Mouse (Mus musculus) lung, embryonic 15.5 days (tissue): ENCODE measurements around the gene Fbxo41. TPM values are rescaled to one million over a fixed set of nuclear protein-coding genes. Genes with fewer than 3 reads are reported as not detected.

ENCODE experiments used
- ATAC-seq: fragments of 200-750 bp; cut with Nextera tagmentation; 2 replicates; pipeline ENCODE4 v1.8.0; 2017; ENCODE audit warnings: moderate number of reproducible peaks, borderline replicate concordance; ENCODE audit not compliant: low FRiP score, low TSS enrichment; ENCODE audit errors: extremely low read depth
- H3K27ac ChIP-seq: fragments of 300-500 bp; sonication (generic); 2 replicates; pipeline ENCODE4 v1.5.1; 2015; ENCODE audit warnings: moderate library complexity, mild to moderate bottlenecking, inconsistent platforms
- H3K27me3 ChIP-seq: fragments of 300-500 bp; sonication (generic); 2 replicates; pipeline ENCODE4 v1.6.1; 2015; ENCODE audit warnings: inconsistent platforms
- H3K36me3 ChIP-seq: fragments of 300-500 bp; sonication (generic); 2 replicates; pipeline ENCODE4 v1.6.1; 2015; ENCODE audit warnings: inconsistent platforms
- H3K4me1 ChIP-seq: fragments of 300-500 bp; sonication (generic); 2 replicates; pipeline ENCODE4 v1.6.1; 2015; ENCODE audit warnings: inconsistent platforms
- H3K4me2 ChIP-seq: fragments of 300-500 bp; sonication (generic); 2 replicates; pipeline ENCODE4 v1.6.1; 2015; ENCODE audit warnings: inconsistent platforms, mild to moderate bottlenecking, moderate library complexity
- H3K4me3 ChIP-seq: fragments of 300-500 bp; sonication (generic); 2 replicates; pipeline ENCODE4 v1.5.1; 2015; ENCODE audit warnings: mild to moderate bottlenecking, inconsistent platforms
- H3K9ac ChIP-seq: fragments of 300-500 bp; sonication (generic); 2 replicates; pipeline ENCODE4 v1.6.1; 2015; ENCODE audit warnings: inconsistent platforms
- H3K9me3 ChIP-seq: fragments of 300-500 bp; sonication (generic); 2 replicates; pipeline ENCODE4 v1.6.1; 2016; ENCODE audit warnings: inconsistent platforms
- WGBS: fragments of 180-500 bp; shearing (Covaris S2); methylation state at CpG from one replicate; pipeline ENCODE4 v1.1.7; 2015; 5-methylcytosine and 5-hydroxymethylcytosine counted together
- polyA plus RNA-seq: library from polyadenylated mRNA; unstranded; fragments of >200 nt; fragmentation: Nextera tagmentation; extraction: Ambion mirVana; gene quantifications from 2 replicates; pipeline ENCODE4 v1.2.1, GENCODE M21; 2015

Fbxo41 gene
- polyA plus RNA-seq, 1 experiment from 2014 or later: 0.16 TPM

- no peak overlapping the region for H3K4me3 ChIP-seq
- no peak overlapping the region for H3K9ac ChIP-seq
- ATAC-seq: no peak
- H3K36me3 ChIP-seq: peaks cover 52% of the 10 kb centered on the region
- H3K9me3 ChIP-seq: no peaks in the 10 kb centered on the region
- H3K4me2 ChIP-seq: no peak overlapping the region
- no peaks in the 10 kb centered on the region for H3K4me1 ChIP-seq
- 91% methylated on average over 4 of the region's 4 CpGs for WGBS
- H3K27ac ChIP-seq: no peak overlapping the region
- H3K27me3 ChIP-seq: no peaks in the 10 kb centered on the region
Measured at GRCm38 (mm10) chr6:85441142-85441541, 61.7 kb downstream of the Fbxo41 start.

DNA sequence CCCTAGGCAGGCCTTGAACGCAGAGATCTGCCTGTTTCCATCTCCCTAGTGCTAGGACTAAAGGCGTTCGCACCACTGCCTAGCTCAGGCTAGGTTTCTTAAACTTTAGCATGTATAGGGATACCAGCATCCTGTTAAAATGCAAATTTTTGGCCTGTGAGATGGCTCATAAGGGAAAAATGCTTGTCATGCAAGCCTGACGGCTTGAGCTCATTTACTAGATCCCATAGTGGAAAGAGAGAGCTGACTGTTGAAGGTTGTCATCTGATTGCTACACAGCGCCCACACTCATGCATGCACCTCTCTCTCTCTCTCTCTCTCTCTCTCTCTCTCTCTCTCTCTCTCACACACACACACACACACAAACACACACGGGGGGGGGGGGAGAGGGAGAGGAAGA lies 66.2 kb downstream of the Fbxo41 start:
- Histone ChIP-seq H3K4me1 (peaks cover 13% of the 10 kb centered on the region), H3K36me3 (peaks cover 25% of the 10 kb centered on the region), H3K27ac (no peak overlapping the region), H3K9me3 (no peaks in the 10 kb centered on the region), H3K4me3 (no peak overlapping the region), H3K9ac (no peak overlapping the region), H3K4me2 (no peak overlapping the region), H3K27me3 (no peaks in the 10 kb centered on the region)
- ATAC-seq: no peak
- 86% methylated on average over 5 of the region's 6 CpGs for WGBS

DNA sequence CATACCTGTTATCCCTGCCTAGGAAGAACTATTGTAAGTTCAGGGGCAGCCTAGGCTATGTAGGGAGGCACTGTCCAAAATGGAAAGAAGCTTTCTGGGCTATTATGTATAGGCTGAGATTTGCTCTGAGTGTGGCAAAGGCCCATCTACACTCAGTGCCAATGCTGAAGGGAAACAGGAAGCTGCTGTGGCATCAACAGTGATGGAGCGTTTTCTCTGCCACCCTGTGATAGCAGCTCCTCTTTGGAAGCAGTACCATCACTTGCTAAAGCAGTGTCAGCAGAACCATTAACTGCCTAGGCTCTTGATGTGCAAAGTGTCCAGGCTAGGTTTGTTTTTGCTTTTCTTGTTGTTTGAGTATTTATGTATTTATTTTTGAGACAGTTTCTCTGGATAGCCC lies 66.6 kb downstream of the Fbxo41 start:
- H3K27me3 ChIP-seq: no peaks in the 10 kb centered on the region
- peaks cover 21% of the 10 kb centered on the region for H3K36me3 ChIP-seq
- H3K4me1 ChIP-seq: peaks cover 17% of the 10 kb centered on the region
- no peak overlapping the region for H3K4me3 ChIP-seq
- no peaks in the 10 kb centered on the region for H3K9me3 ChIP-seq
- no peak overlapping the region for H3K4me2 ChIP-seq
- H3K9ac ChIP-seq: no peak overlapping the region
- 71% methylated on average over 1 of the region's 1 CpGs for WGBS
- H3K27ac ChIP-seq: no peak overlapping the region
- ATAC-seq: no peak

GRCm38 (mm10) chr6:85433865-85434264 lies 68.9 kb downstream of the Fbxo41 start:
- no peaks in the 10 kb centered on the region for H3K27me3 ChIP-seq
- H3K4me3 ChIP-seq: no peak overlapping the region
- H3K27ac ChIP-seq: no peak overlapping the region
- no peaks in the 10 kb centered on the region for H3K36me3 ChIP-seq
- no peak for ATAC-seq
- no peak overlapping the region for H3K4me2 ChIP-seq
- peaks cover 18% of the 10 kb centered on the region for H3K4me1 ChIP-seq
- WGBS: 75% methylated on average over 5 of the region's 5 CpGs
- no peak overlapping the region for H3K9ac ChIP-seq
- no peaks in the 10 kb centered on the region for H3K9me3 ChIP-seq

DNA sequence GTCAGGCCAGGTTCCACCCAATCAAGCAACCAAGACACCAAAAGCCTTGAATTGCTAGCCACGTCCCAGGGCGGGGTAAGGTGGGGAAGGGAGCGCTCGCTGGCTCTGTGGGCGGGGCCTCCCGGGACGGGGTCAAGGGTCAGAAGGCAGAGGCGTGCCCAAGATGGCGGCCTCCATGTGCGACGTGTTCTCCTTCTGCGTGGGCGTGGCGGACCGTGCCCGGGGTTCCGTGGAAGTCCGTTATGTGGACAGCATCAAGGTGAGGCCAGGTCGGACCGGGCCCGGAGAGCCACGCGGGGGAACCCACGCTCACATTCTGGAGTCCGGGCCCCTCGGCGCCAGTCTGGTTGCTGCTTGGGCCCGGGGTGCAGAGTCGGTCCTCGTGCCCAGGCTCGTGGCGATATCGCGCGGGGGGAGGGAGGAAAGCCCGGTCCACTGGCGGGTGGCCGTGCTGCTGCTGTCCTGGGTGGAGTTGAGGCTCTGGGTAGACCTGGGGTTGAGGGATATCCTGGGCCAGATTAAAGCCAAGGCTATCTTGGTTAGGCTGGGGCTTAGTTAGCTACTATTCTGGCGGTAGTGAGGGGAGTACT lies 70.9 kb downstream of the Fbxo41 start, which contains the start of gene Smyd5:
TSS of gene Smyd5 (plus strand) at position 148 of the 590 bp plus-strand sequence.
- Histone ChIP-seq H3K4me3 (peak within 1 kb of the TSS; percentile 92), H3K4me2 (peak within 1 kb of the TSS; percentile 71)
- peak; percentile 87 for ATAC-seq

GRCm38 (mm10) chr6:85431274-85431841 lies 71.4 kb downstream of the Fbxo41 start:
- ATAC-seq: peak; percentile 64

More for the DNA sequence above, 70.9 kb downstream of the Fbxo41 start, which contains the start of gene Smyd5:
- Histone ChIP-seq H3K9me3 (no peaks in the 10 kb centered on the region), H3K4me1 (peaks cover 18% of the 10 kb centered on the region), H3K36me3 (no peaks in the 10 kb centered on the region), H3K27ac (no peak within 1 kb of the TSS; the same call in 1 of the 2 replicates), H3K27me3 (no peaks in the 10 kb centered on the region), H3K9ac (peak within 1 kb of the TSS; percentile 73)
- 2% methylated on average over 39 of the region's 39 CpGs for WGBS

GRCm38 (mm10) chr6:85423836-85424379 lies 78.9 kb downstream of the Fbxo41 start, which contains the start of gene Noto:
Gene Noto (plus strand): TSS chr6:85423886.
- no peaks in the 10 kb centered on the region for H3K36me3 ChIP-seq
- H3K9me3 ChIP-seq: no peaks in the 10 kb centered on the region
- H3K4me1 ChIP-seq: 0 out of 2 replicates have a peak, but pooled peaks cover 11% of the 10 kb centered on the region
- no peak within 1 kb of the TSS for H3K4me3 ChIP-seq
- H3K9ac ChIP-seq: no peak within 1 kb of the TSS
- WGBS: 10% methylated on average over 28 of the region's 28 CpGs
- no peaks in the 10 kb centered on the region; the same call in 1 of the 2 replicates for H3K27me3 ChIP-seq
- H3K27ac ChIP-seq: peak within 1 kb of the TSS; percentile 57
- H3K4me2 ChIP-seq: peak within 1 kb of the TSS; percentile 22; the same call in 1 of the 2 replicates
- no peak for ATAC-seq

More at GRCm38 (mm10) chr6:85431274-85431841, 71.4 kb downstream of the Fbxo41 start:
- Histone ChIP-seq H3K4me3 (peak overlapping the region; percentile 92), H3K4me1 (peaks cover 18% of the 10 kb centered on the region), H3K9me3 (no peaks in the 10 kb centered on the region), H3K27ac (no peak overlapping the region; the same call in 1 of the 2 replicates), H3K36me3 (no peaks in the 10 kb centered on the region), H3K9ac (peak overlapping the region; percentile 73), H3K4me2 (peak overlapping the region; percentile 71), H3K27me3 (no peaks in the 10 kb centered on the region)
- 46% methylated on average over 8 of the region's 8 CpGs for WGBS

Other genes starting within 250 kb of the Fbxo41 start
- 7.7 TPM in 2 replicates for gene Sfxn5, start 169.6 kb downstream of the Fbxo41 start, polyA plus RNA-seq
- 14.1 and 14.2 TPM in 2 replicates for gene Rab11fip5, start 128.4 kb downstream of the Fbxo41 start, polyA plus RNA-seq
- gene Noto, start 79.1 kb downstream of the Fbxo41 start, polyA plus RNA-seq: 0.47 and 0.78 TPM in 2 replicates
- 62.6 and 64.0 TPM in 2 replicates for gene Smyd5, start 71.0 kb downstream of the Fbxo41 start, polyA plus RNA-seq
- 502 and 506 TPM in 2 replicates for gene Cct7, start 51.5 kb downstream of the Fbxo41 start, polyA plus RNA-seq
- gene Pradc1, start 51.0 kb downstream of the Fbxo41 start, polyA plus RNA-seq: 46.0 and 46.7 TPM in 2 replicates
- gene Egr4, start 10.6 kb upstream of the Fbxo41 start, polyA plus RNA-seq: not detected in 2 replicates
- 5.0 and 5.4 TPM in 2 replicates for gene Alms1, start 84.5 kb upstream of the Fbxo41 start, polyA plus RNA-seq
- gene Nat8f7, start 210.2 kb upstream of the Fbxo41 start, polyA plus RNA-seq: not detected in 2 replicates